Mouse (Mus musculus) olfactory bulb, adult 2 months (tissue): Measurements from ENCODE around the gene Cd47.

ENCODE experiments used
- CTCF ChIP-seq: fragments of 200-500 bp; IDR thresholded peaks from 2 replicates; pipeline ENCODE4 v1.5.1; 2012; ENCODE audit warnings: low read depth, mild to moderate bottlenecking, low read length, moderate library complexity; ENCODE audit not compliant: insufficient read depth
- POLR2A ChIP-seq: fragments of 200-500 bp; IDR thresholded peaks from 2 replicates; pipeline ENCODE4 v1.6.1; 2012; ENCODE audit warnings: mild to moderate bottlenecking, low read depth, low read length, moderate library complexity; ENCODE audit not compliant: insufficient read depth

- TF ChIP-seq CTCF = no peak
- no peak for TF ChIP-seq POLR2A
These were observed 150.0 kb downstream of the Cd47 start for GRCm38 (mm10) chr16:49950340-49950739.
